Mouse (Mus musculus): ENCODE results near the gene Slain2.
"Not testable (repeated sequence)": the region's sequence is repeated elsewhere in the genome, so short reads cannot be mapped to it uniquely, and the experiment has no call there.

Slain2 gene

GRCm38 (mm10) chr5:72953996-72954604 is 40.0 kb downstream of the Slain2 start:
- DNase-seq (ENCODE audit: low spot score), result no peak

- DNase-seq (ENCODE audit: low spot score), result no peak
Measured at GRCm38 (mm10) chr5:72957281-72957680, 43.2 kb downstream of the Slain2 start.

GRCm38 (mm10) chr5:72960096-72960495 is 46.0 kb downstream of the Slain2 start:
- DNase-seq (ENCODE audit: low spot score), result no peak

- DNase-seq (ENCODE audit: low spot score), result no peak
Measured at GRCm38 (mm10) chr5:72965706-72966105, 51.6 kb downstream of the Slain2 start.

GRCm38 (mm10) chr5:72972435-72972834 is 58.3 kb downstream of the Slain2 start:
- DNase-seq (ENCODE audit: low spot score), result no peak

GRCm38 (mm10) chr5:72972934-72973333 is 58.8 kb downstream of the Slain2 start:
- no peak for DNase-seq (ENCODE audit: low spot score)

- DNase-seq (ENCODE audit: low spot score), result no peak
Measured at GRCm38 (mm10) chr5:72974602-72975001, 60.5 kb downstream of the Slain2 start, which contains the start of gene Gm10135. TSS of gene Gm10135 (minus strand) at chr5:72974702.

GRCm38 (mm10) chr5:72975996-72976395 is 61.9 kb downstream of the Slain2 start:
- DNase-seq (ENCODE audit: low spot score), result no peak

- no peak for DNase-seq (ENCODE audit: low spot score)
Measured at GRCm38 (mm10) chr5:72976539-72976938, 62.4 kb downstream of the Slain2 start.

- peak; percentile 16 for DNase-seq (ENCODE audit: low spot score)
Measured at GRCm38 (mm10) chr5:72984091-72984490, 70.0 kb downstream of the Slain2 start.

GRCm38 (mm10) chr5:72987786-72988185 is 73.7 kb downstream of the Slain2 start:
- DNase-seq (ENCODE audit: low spot score), result no peak

- DNase-seq (ENCODE audit: low spot score), result no peak
Measured at GRCm38 (mm10) chr5:72989756-72990155, 75.7 kb downstream of the Slain2 start.

- DNase-seq (ENCODE audit: low spot score), result no peak
Measured at GRCm38 (mm10) chr5:72992474-72992873, 78.4 kb downstream of the Slain2 start.

GRCm38 (mm10) chr5:72994424-72994823 is 80.3 kb downstream of the Slain2 start:
- DNase-seq (ENCODE audit: low spot score), result no peak

GRCm38 (mm10) chr5:72994928-72995327 is 80.8 kb downstream of the Slain2 start:
- DNase-seq (ENCODE audit: low spot score), result no peak

- no peak for DNase-seq (ENCODE audit: low spot score)
Measured at GRCm38 (mm10) chr5:72995379-72995778, 81.3 kb downstream of the Slain2 start.

- DNase-seq (ENCODE audit: low spot score), result not testable (repeated sequence)
Measured at GRCm38 (mm10) chr5:72998546-72998945, 84.4 kb downstream of the Slain2 start.

- no peak for DNase-seq (ENCODE audit: low spot score)
Measured at GRCm38 (mm10) chr5:73004046-73004445, 89.9 kb downstream of the Slain2 start.

GRCm38 (mm10) chr5:73006784-73007581 is 92.9 kb downstream of the Slain2 start, which contains the start of gene Slc10a4:
TSS of gene Slc10a4 (plus strand) at chr5:73006883.
- no peak for DNase-seq (ENCODE audit: low spot score)

GRCm38 (mm10) chr5:73007582-73007959 is 93.5 kb downstream of the Slain2 start:
- DNase-seq (ENCODE audit: low spot score), result no peak

- not testable (repeated sequence) for DNase-seq (ENCODE audit: low spot score)
Measured at GRCm38 (mm10) chr5:73008230-73008629, 94.1 kb downstream of the Slain2 start.

- DNase-seq (ENCODE audit: low spot score), result not testable (repeated sequence)
Measured at GRCm38 (mm10) chr5:73011806-73012205, 97.7 kb downstream of the Slain2 start.

GRCm38 (mm10) chr5:73012884-73013610 is 98.9 kb downstream of the Slain2 start:
- not testable (repeated sequence) for DNase-seq (ENCODE audit: low spot score)
